Mouse (Mus musculus) left cerebral cortex, adult 11 months (tissue): ENCODE measurements around the gene Olfr26.
A peak's percentile ranks its signal among the peaks of the same experiment; 100 is the strongest.
"Not testable (repeated sequence)": the region's sequence is repeated elsewhere in the genome, so short reads cannot be mapped to it uniquely, and the experiment has no call there.

Source experiments
- DNase-seq: peaks from one replicate; pipeline ENCODE4 v3.0.0; 2022; ENCODE audit warnings: low spot score

The Olfr26 gene

GRCm38 (mm10) chr9:38854760-38855159, at the start of gene Olfr26:
Olfr26 (plus strand) TSS chr9:38855060.
- no peak for DNase-seq

- peak; percentile 7 for DNase-seq
Observed at GRCm38 (mm10) chr9:38805696-38806095, 49.2 kb upstream of the Olfr26 start.

GRCm38 (mm10) chr9:38814314-38814713, 40.5 kb upstream of the Olfr26 start, which contains the start of gene Olfr922:
Olfr922 (plus strand) TSS chr9:38814614.
- DNase-seq = no peak

GRCm38 (mm10) chr9:38815458-38815986, 39.3 kb upstream of the Olfr26 start:
- DNase-seq = no peak

- DNase-seq = no peak
Observed at GRCm38 (mm10) chr9:38826245-38826644, 28.6 kb upstream of the Olfr26 start, which contains the start of gene Olfr923. Olfr923 (plus strand) TSS chr9:38826545.

- no peak for DNase-seq
Observed at GRCm38 (mm10) chr9:38833027-38833426, 21.8 kb upstream of the Olfr26 start.

GRCm38 (mm10) chr9:38844149-38844548, 10.7 kb upstream of the Olfr26 start, which contains the start of gene Olfr924:
Olfr924 (plus strand) TSS chr9:38844449.
- DNase-seq = no peak

GRCm38 (mm10) chr9:38874880-38875279, 20.0 kb downstream of the Olfr26 start:
- not testable (repeated sequence) for DNase-seq

GRCm38 (mm10) chr9:38876826-38877225, 22.0 kb downstream of the Olfr26 start, which contains the start of gene Olfr926:
Olfr926 (plus strand) TSS chr9:38877126.
- no peak for DNase-seq
